Mouse (Mus musculus): ENCODE results near the gene Vmn1r196. TPM values are rescaled to one million over a fixed set of nuclear protein-coding genes. Genes with fewer than 3 reads are reported as not detected.
"Not testable (repeated sequence)": the region's sequence is repeated elsewhere in the genome, so short reads cannot be mapped to it uniquely, and the experiment has no call there.

Vmn1r196 gene
- not detected in 2 replicates for polyA plus RNA-seq (2012; rRNA removed)

GRCm38 (mm10) chr13:22289620-22290019, at the start of gene Vmn1r196:
Gene Vmn1r196, plus strand, starts transcription at chr13:22289920.
- 74% methylated on average over 2 of the region's 2 CpGs for WGBS
- Histone ChIP-seq H3K27me3 (ENCODE audit: control insufficient read depth, insufficient read depth, low read length) (no peaks in the 10 kb centered on the region), H3K4me1 (ENCODE audit: control insufficient read depth, insufficient read depth, low read length) (no peaks in the 10 kb centered on the region), H3K27ac (ENCODE audit: insufficient read depth, low read length) (no peak within 1 kb of the TSS), H3K4me3 (replicated peaks; ENCODE audit: insufficient read depth, low read depth, low read length) (no peak within 1 kb of the TSS)
- no peak for TF ChIP-seq POLR2A (IDR thresholded peaks at IDR 0.05; ENCODE audit: borderline replicate concordance, insufficient read depth, low read length)
- TF ChIP-seq CTCF (IDR thresholded peaks at IDR 0.05; ENCODE audit: borderline replicate concordance, insufficient read depth, low read depth, low read length): no peak
- no peak for DNase-seq

GRCm38 (mm10) chr13:22243915-22244314, 45.8 kb upstream of the Vmn1r196 start, which contains the start of gene Vmn1r194:
Gene Vmn1r194, plus strand, starts transcription at chr13:22244215.
- 40% methylated on average over 1 of the region's 1 CpGs for WGBS
- Histone ChIP-seq H3K27ac (ENCODE audit: insufficient read depth, low read length) (no peak within 1 kb of the TSS), H3K4me3 (replicated peaks; ENCODE audit: insufficient read depth, low read depth, low read length) (no peak within 1 kb of the TSS), H3K4me1 (ENCODE audit: control insufficient read depth, insufficient read depth, low read length) (no peaks in the 10 kb centered on the region), H3K27me3 (ENCODE audit: control insufficient read depth, insufficient read depth, low read length) (no peaks in the 10 kb centered on the region)
- TF ChIP-seq CTCF (IDR thresholded peaks at IDR 0.05; ENCODE audit: borderline replicate concordance, insufficient read depth, low read depth, low read length) (no peak), POLR2A (IDR thresholded peaks at IDR 0.05; ENCODE audit: borderline replicate concordance, insufficient read depth, low read length) (no peak)
- DNase-seq: no peak

GRCm38 (mm10) chr13:22270222-22270621, 19.5 kb upstream of the Vmn1r196 start, which contains the start of gene Vmn1r195:
Gene Vmn1r195, plus strand, starts transcription at chr13:22270522.
- H3K27me3 ChIP-seq (ENCODE audit: control insufficient read depth, insufficient read depth, low read length); DNase-seq; H3K4me3 ChIP-seq (replicated peaks; ENCODE audit: insufficient read depth, low read depth, low read length); H3K4me1 ChIP-seq (ENCODE audit: control insufficient read depth, insufficient read depth, low read length); H3K27ac ChIP-seq (ENCODE audit: insufficient read depth, low read length): not testable (repeated sequence)
- 93% methylated on average over 1 of the region's 1 CpGs for WGBS

GRCm38 (mm10) chr13:22271721-22272120, 18.0 kb upstream of the Vmn1r196 start:
- no peak for DNase-seq
- Histone ChIP-seq H3K4me1 (ENCODE audit: control insufficient read depth, insufficient read depth, low read length) (no peaks in the 10 kb centered on the region), H3K4me3 (replicated peaks; ENCODE audit: insufficient read depth, low read depth, low read length) (no peak overlapping the region), H3K27me3 (ENCODE audit: control insufficient read depth, insufficient read depth, low read length) (no peaks in the 10 kb centered on the region), H3K27ac (ENCODE audit: insufficient read depth, low read length) (no peak overlapping the region)
- WGBS: 53% methylated on average over 2 of the region's 2 CpGs
- TF ChIP-seq POLR2A (IDR thresholded peaks at IDR 0.05; ENCODE audit: borderline replicate concordance, insufficient read depth, low read length) (no peak), CTCF (IDR thresholded peaks at IDR 0.05; ENCODE audit: borderline replicate concordance, insufficient read depth, low read depth, low read length) (no peak)

- DNase-seq: no peak
- Histone ChIP-seq H3K4me3 (replicated peaks; ENCODE audit: insufficient read depth, low read depth, low read length) (no peak overlapping the region), H3K27ac (ENCODE audit: insufficient read depth, low read length) (no peak overlapping the region), H3K4me1 (ENCODE audit: control insufficient read depth, insufficient read depth, low read length) (no peaks in the 10 kb centered on the region), H3K27me3 (ENCODE audit: control insufficient read depth, insufficient read depth, low read length) (no peaks in the 10 kb centered on the region)
- WGBS: 75% methylated on average over 2 of the region's 2 CpGs
- TF ChIP-seq CTCF (IDR thresholded peaks at IDR 0.05; ENCODE audit: borderline replicate concordance, insufficient read depth, low read depth, low read length) (no peak), POLR2A (IDR thresholded peaks at IDR 0.05; ENCODE audit: borderline replicate concordance, insufficient read depth, low read length) (no peak)
Measured at GRCm38 (mm10) chr13:22284578-22284977, 5.1 kb upstream of the Vmn1r196 start.

GRCm38 (mm10) chr13:22308075-22308474, 18.4 kb downstream of the Vmn1r196 start:
- not testable (repeated sequence) for H3K27ac ChIP-seq (ENCODE audit: insufficient read depth, low read length); H3K4me1 ChIP-seq (ENCODE audit: control insufficient read depth, insufficient read depth, low read length); H3K27me3 ChIP-seq (ENCODE audit: control insufficient read depth, insufficient read depth, low read length); H3K4me3 ChIP-seq (replicated peaks; ENCODE audit: insufficient read depth, low read depth, low read length); DNase-seq
- whole genome bisulfite sequencing: 86% methylated on average over 5 of the region's 5 CpGs

- DNase-seq: no peak
- 70% methylated on average over 2 of the region's 2 CpGs for WGBS
- Histone ChIP-seq H3K27me3 (ENCODE audit: control insufficient read depth, insufficient read depth, low read length) (no peaks in the 10 kb centered on the region), H3K4me3 (replicated peaks; ENCODE audit: insufficient read depth, low read depth, low read length) (no peak overlapping the region), H3K4me1 (ENCODE audit: control insufficient read depth, insufficient read depth, low read length) (no peaks in the 10 kb centered on the region), H3K27ac (ENCODE audit: insufficient read depth, low read length) (no peak overlapping the region)
- no peak for TF ChIP-seq CTCF (IDR thresholded peaks at IDR 0.05; ENCODE audit: borderline replicate concordance, insufficient read depth, low read depth, low read length)
Measured at GRCm38 (mm10) chr13:22315361-22315760, 25.6 kb downstream of the Vmn1r196 start.

- H3K4me3 ChIP-seq (replicated peaks; ENCODE audit: insufficient read depth, low read depth, low read length): no peak overlapping the region
- DNase-seq: no peak
- WGBS: 77% methylated on average over 2 of the region's 2 CpGs
- H3K27me3 ChIP-seq (ENCODE audit: control insufficient read depth, insufficient read depth, low read length): no peaks in the 10 kb centered on the region
- no peaks in the 10 kb centered on the region for H3K4me1 ChIP-seq (ENCODE audit: control insufficient read depth, insufficient read depth, low read length)
- TF ChIP-seq POLR2A (IDR thresholded peaks at IDR 0.05; ENCODE audit: borderline replicate concordance, insufficient read depth, low read length) (no peak), CTCF (IDR thresholded peaks at IDR 0.05; ENCODE audit: borderline replicate concordance, insufficient read depth, low read depth, low read length) (no peak)
- no peak overlapping the region for H3K27ac ChIP-seq (ENCODE audit: insufficient read depth, low read length)
Measured at GRCm38 (mm10) chr13:22317366-22317765, 27.6 kb downstream of the Vmn1r196 start.

GRCm38 (mm10) chr13:22320091-22320490, 30.4 kb downstream of the Vmn1r196 start:
- DNase-seq: no peak
- TF ChIP-seq POLR2A (IDR thresholded peaks at IDR 0.05; ENCODE audit: borderline replicate concordance, insufficient read depth, low read length) (no peak), CTCF (IDR thresholded peaks at IDR 0.05; ENCODE audit: borderline replicate concordance, insufficient read depth, low read depth, low read length) (no peak)

More at GRCm38 (mm10) chr13:22320091-22320490, 30.4 kb downstream of the Vmn1r196 start:
- Histone ChIP-seq H3K27ac (ENCODE audit: insufficient read depth, low read length) (no peak overlapping the region), H3K4me1 (ENCODE audit: control insufficient read depth, insufficient read depth, low read length) (no peaks in the 10 kb centered on the region), H3K27me3 (ENCODE audit: control insufficient read depth, insufficient read depth, low read length) (no peaks in the 10 kb centered on the region), H3K4me3 (replicated peaks; ENCODE audit: insufficient read depth, low read depth, low read length) (no peak overlapping the region)

All from cerebellum, adult 2 months (tissue).